Mouse (Mus musculus): ENCODE measurements around the gene Olfr597. TPM values are rescaled to one million over a fixed set of nuclear protein-coding genes. Genes with fewer than 3 reads are reported as not detected.
"Not testable (repeated sequence)": the region's sequence is repeated elsewhere in the genome, so short reads cannot be mapped to it uniquely, and the experiment has no call there.

Gene Olfr597
- not detected for total RNA-seq (2021)
- long read RNA-seq, experiment 1, result 0 reads
- long read RNA-seq, experiment 2, result 0 reads

DNA sequence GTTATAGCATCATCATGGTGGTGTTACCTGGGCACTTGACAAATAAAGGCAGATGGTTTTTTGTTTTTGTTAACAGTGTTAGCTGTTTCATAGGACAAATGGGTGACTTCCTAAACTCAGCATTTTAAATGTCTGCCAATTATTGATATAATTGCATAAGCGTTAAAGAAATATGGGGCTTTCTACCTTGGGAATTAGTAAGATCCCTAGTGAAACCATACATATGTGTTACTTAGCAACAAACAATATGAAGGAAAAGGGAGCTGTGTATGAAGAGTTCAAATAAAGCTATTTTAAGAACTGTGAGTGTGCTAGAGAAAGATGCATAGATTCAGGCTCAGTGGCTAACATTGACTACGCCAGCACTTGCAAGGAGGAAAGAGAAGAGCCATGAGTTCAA is at the start of gene Olfr597:
Gene Olfr597 (plus strand): TSS at position 301 of the 400 bp plus-strand sequence.
- not testable (repeated sequence) for DNase-seq (ENCODE audit: low spot score in 2 of 2)

DNA sequence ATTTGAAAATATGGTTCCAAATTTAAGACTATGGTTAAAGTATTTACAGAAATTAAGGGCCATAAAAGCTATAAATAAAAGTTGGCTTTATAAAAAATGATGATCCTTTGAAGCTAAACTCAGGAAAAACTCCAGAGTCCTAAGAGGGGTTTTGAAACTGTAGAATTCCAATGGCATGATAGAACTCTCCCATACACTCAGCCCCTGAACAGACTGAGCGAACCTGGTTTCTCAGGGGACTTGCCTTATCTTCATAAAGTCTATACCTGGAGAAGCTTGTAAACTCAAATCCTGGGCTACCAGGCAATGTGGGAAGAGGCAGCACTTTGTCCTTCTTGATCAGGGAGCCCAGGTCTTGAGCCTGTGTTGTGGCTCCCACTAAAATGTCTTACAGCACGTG is 10.8 kb upstream of the Olfr597 start, which contains the start of gene Olfr596:
Gene Olfr596 (plus strand): TSS at position 301 of the 400 bp plus-strand sequence.
- DNase-seq (ENCODE audit: low spot score in 2 of 2), result not testable (repeated sequence)

DNA sequence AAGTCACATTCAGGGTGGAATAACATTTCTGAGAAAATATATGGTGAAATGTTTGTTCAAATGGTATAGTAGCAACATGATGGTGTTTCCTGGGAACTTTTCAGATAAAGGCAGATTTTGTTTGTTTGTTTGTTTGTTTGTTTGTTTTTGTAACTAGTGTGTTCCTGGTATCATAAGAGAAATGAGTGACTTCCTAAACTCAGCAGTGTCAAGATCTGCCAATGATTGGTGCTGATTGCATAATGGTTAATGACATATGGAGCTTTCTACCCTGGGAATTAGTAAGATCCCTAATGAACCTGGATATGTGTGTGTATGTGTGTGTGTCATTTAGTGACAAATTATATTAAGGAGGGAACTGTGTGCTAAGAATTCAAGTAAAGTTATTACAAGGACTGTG is 7.2 kb downstream of the Olfr597 start, which contains the start of gene Olfr598:
Gene Olfr598 (plus strand): TSS at position 301 of the 400 bp plus-strand sequence.
- no peak for DNase-seq (ENCODE audit: low spot score in 2 of 2)

DNA sequence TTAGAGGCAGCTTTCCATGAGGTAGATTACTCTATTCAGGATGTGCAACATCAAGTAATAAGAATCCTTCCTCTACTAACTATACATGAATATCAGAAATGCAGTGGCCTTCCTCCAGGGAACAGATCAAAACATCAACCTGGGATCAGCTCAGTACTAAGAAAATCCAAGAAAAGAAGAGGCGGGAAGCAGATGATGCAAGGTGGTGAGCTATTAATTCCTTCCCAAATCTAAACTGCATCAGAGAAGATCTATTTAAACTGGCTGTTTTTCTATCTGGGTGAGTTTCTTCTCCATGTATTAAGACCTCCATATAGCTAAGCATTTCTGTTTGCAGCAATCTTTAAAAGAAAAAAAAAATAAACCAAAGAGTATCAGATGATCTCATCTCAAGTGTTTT is 19.5 kb downstream of the Olfr597 start, which contains the start of gene Olfr599:
Gene Olfr599 (plus strand): TSS at position 301 of the 400 bp plus-strand sequence.
- no peak for DNase-seq (ENCODE audit: low spot score in 2 of 2)

DNA sequence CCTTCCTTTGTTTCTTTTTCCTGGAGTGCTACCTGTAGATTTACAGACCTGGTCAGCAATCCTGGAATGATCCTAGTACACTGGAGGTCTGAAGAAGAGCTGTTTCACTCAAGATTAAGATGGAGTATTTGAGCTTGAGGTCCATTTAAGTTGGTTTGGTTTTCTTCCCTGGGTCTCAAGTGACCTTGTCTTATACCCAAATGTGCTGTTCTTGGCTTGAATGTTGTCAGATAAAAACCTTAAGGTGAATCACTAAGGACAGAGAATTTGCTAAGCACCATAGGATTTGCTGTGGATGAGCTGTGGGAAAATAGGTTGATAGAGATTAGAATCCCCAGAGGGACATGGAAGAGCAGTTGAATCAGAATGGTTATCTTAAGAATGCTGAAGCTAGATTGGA is 33.5 kb downstream of the Olfr597 start, which contains the start of gene Olfr600:
Gene Olfr600 (minus strand): TSS at position 101 of the 400 bp plus-strand sequence.
- no peak for DNase-seq (ENCODE audit: low spot score in 2 of 2)

DNA sequence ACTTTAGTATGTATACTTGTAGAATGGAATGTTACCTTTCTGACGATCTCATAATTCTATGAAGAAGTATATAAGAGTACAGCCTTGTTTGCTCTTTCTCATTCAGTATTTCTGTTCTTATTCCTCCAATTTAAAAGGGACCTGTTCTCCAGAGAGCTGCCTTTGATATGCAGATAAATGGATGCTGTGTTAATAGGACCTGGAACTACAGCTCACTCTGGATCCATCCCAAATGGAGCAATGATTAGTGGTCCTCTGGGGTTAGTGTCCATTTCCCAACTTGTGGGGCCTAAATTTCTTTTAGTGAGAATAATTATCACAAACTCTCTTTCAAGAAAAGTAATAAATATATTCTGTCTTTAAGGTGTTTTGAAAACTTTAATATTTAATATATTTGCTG is 46.4 kb downstream of the Olfr597 start, which contains the start of gene Olfr601:
Gene Olfr601 (minus strand): TSS at position 101 of the 400 bp plus-strand sequence.
- DNase-seq (ENCODE audit: low spot score in 2 of 2), result no peak

Small RNA genes within 50 kb of the gene (microRNA-seq; reads per million reads assigned to microRNA genes)
- gene Gm23550, result not detected

Other genes with a start within 250 kb of the Olfr597 start
- gene Olfr584, start 234.4 kb upstream of the Olfr597 start, total RNA-seq (2021), result not detected
- gene Olfr585, start 218.6 kb upstream of the Olfr597 start, total RNA-seq (2021), result not detected
- gene Olfr586, start 190.7 kb upstream of the Olfr597 start, total RNA-seq (2021), result not detected
- gene Olfr588-ps1, start 175.4 kb upstream of the Olfr597 start, total RNA-seq (2021), result not detected
- gene Olfr589, start 160.0 kb upstream of the Olfr597 start, total RNA-seq (2021), result not detected
- gene Olfr591, start 138.0 kb upstream of the Olfr597 start, total RNA-seq (2021), result not detected
- gene Olfr592, start 131.5 kb upstream of the Olfr597 start, total RNA-seq (2021), result not detected
- not detected for gene Olfr593, start 104.5 kb upstream of the Olfr597 start, total RNA-seq (2021)
- gene Olfr594, start 99.3 kb upstream of the Olfr597 start, total RNA-seq (2021), result not detected
- not detected for gene Usp17ld, start 63.8 kb upstream of the Olfr597 start, total RNA-seq (2021)
- not detected for gene Olfr596, start 10.7 kb upstream of the Olfr597 start, total RNA-seq (2021)
- not detected for gene Olfr598, start 7.3 kb downstream of the Olfr597 start, total RNA-seq (2021)
- not detected for gene Olfr599, start 19.6 kb downstream of the Olfr597 start, total RNA-seq (2021)
- gene Olfr600, start 33.4 kb downstream of the Olfr597 start, total RNA-seq (2021), result not detected
- not detected for gene Olfr601, start 46.3 kb downstream of the Olfr597 start, total RNA-seq (2021)
- not detected for gene Olfr603, start 69.9 kb downstream of the Olfr597 start, total RNA-seq (2021)
- not detected for gene Usp17lc, start 98.8 kb downstream of the Olfr597 start, total RNA-seq (2021)
- gene Olfr605, start 129.1 kb downstream of the Olfr597 start, total RNA-seq (2021), result not detected
- not detected for gene Olfr606, start 132.7 kb downstream of the Olfr597 start, total RNA-seq (2021)
- not detected for gene Olfr607, start 147.8 kb downstream of the Olfr597 start, total RNA-seq (2021)
- not detected for gene Olfr608, start 153.6 kb downstream of the Olfr597 start, total RNA-seq (2021)
- not detected for gene Olfr609, start 181.7 kb downstream of the Olfr597 start, total RNA-seq (2021)
- not detected for gene Olfr610, start 195.8 kb downstream of the Olfr597 start, total RNA-seq (2021)
- gene Olfr611, start 204.5 kb downstream of the Olfr597 start, total RNA-seq (2021), result not detected
- not detected for gene Olfr612, start 226.4 kb downstream of the Olfr597 start, total RNA-seq (2021)
- not detected for gene Olfr613, start 231.8 kb downstream of the Olfr597 start, total RNA-seq (2021)
- not detected for gene Olfr615, start 239.8 kb downstream of the Olfr597 start, total RNA-seq (2021)